Mouse (Mus musculus) embryonic facial prominence, embryonic 12.5 days (tissue): ENCODE measurements around the gene Fahd2a. TPM values are rescaled to one million over a fixed set of nuclear protein-coding genes. Genes with fewer than 3 reads are reported as not detected.

ENCODE experiments used
- ATAC-seq: fragments of 200-750 bp; cut with Nextera tagmentation; 2 replicates; pipeline ENCODE4 v1.8.0; 2017; ENCODE audit not compliant: insufficient number of reproducible peaks, insufficient read depth, low FRiP score, low TSS enrichment
- H3K27ac ChIP-seq: fragments of 300-500 bp; sonication (generic); 2 replicates; pipeline ENCODE4 v1.5.1; 2016; ENCODE audit warnings: mild to moderate bottlenecking
- H3K27me3 ChIP-seq: fragments of 300-500 bp; sonication (generic); 2 replicates; pipeline ENCODE4 v1.6.1; 2016; ENCODE audit warnings: mild to moderate bottlenecking, moderate library complexity
- H3K36me3 ChIP-seq: fragments of 300-500 bp; sonication (generic); 2 replicates; pipeline ENCODE4 v1.6.1; 2016; ENCODE audit warnings: mild to moderate bottlenecking
- H3K4me1 ChIP-seq: fragments of 300-500 bp; sonication (generic); 2 replicates; pipeline ENCODE4 v1.6.1; 2016
- H3K4me2 ChIP-seq: fragments of 300-500 bp; sonication (generic); replicated peaks from 2 replicates; pipeline ENCODE4 v1.6.1; 2016; ENCODE audit warnings: mild to moderate bottlenecking, moderate library complexity
- H3K4me3 ChIP-seq: fragments of 300-500 bp; sonication (generic); 2 replicates; pipeline ENCODE4 v1.5.1; 2016; ENCODE audit warnings: mild to moderate bottlenecking
- H3K9ac ChIP-seq: fragments of 300-500 bp; sonication (generic); 2 replicates; pipeline ENCODE4 v1.6.1; 2016; ENCODE audit warnings: mild to moderate bottlenecking, moderate library complexity
- H3K9me3 ChIP-seq: fragments of 300-500 bp; sonication (generic); 2 replicates; pipeline ENCODE4 v1.6.1; 2016; ENCODE audit warnings: mild to moderate bottlenecking, moderate library complexity
- WGBS: fragments of 180-500 bp; shearing (Covaris S2); methylation state at CpG from one replicate; pipeline ENCODE4 v1.1.7; 2016; 5-methylcytosine and 5-hydroxymethylcytosine counted together
- polyA plus RNA-seq: library from polyadenylated mRNA; unstranded; fragments of >200 nt; fragmentation: Nextera tagmentation; extraction: Ambion mirVana; gene quantifications from 2 replicates; pipeline ENCODE4 v1.2.1, GENCODE M21; 2016

Gene Fahd2a
- 27.5 and 27.7 TPM in 2 replicates for polyA plus RNA-seq

GRCm38 (mm10) chr2:127444055-127444789 lies at the start of gene Fahd2a:
Gene Fahd2a (minus strand): TSS chr2:127444565.
- Histone ChIP-seq H3K36me3 (peaks cover 9% of the 10 kb centered on the region; the same call in 1 of the 2 replicates), H3K4me1 (peaks cover 7% of the 10 kb centered on the region), H3K9ac (peak within 1 kb of the TSS; percentile 74), H3K4me3 (peak within 1 kb of the TSS; percentile 75), H3K27ac (no peak within 1 kb of the TSS), H3K27me3 (no peaks in the 10 kb centered on the region), H3K4me2 (peak within 1 kb of the TSS; percentile 76), H3K9me3 (no peaks in the 10 kb centered on the region)
- peak; percentile 86 for ATAC-seq
- WGBS, result 3% methylated on average over 37 of the region's 37 CpGs

- H3K4me1 ChIP-seq, result peaks cover 28% of the 10 kb centered on the region
- H3K9me3 ChIP-seq, result no peaks in the 10 kb centered on the region
- no peaks in the 10 kb centered on the region for H3K36me3 ChIP-seq
- no peak overlapping the region for H3K9ac ChIP-seq
- peak overlapping the region; percentile 35 for H3K4me2 ChIP-seq
- H3K27me3 ChIP-seq, result peaks cover 66% of the 10 kb centered on the region
- no peak overlapping the region for H3K27ac ChIP-seq
- H3K4me3 ChIP-seq, result peak overlapping the region; percentile 13
- ATAC-seq, result peak; percentile 61
- WGBS, result 9% methylated on average over 19 of the region's 19 CpGs
These were observed 40.3 kb upstream of the Fahd2a start for GRCm38 (mm10) chr2:127484476-127485170.

DNA sequence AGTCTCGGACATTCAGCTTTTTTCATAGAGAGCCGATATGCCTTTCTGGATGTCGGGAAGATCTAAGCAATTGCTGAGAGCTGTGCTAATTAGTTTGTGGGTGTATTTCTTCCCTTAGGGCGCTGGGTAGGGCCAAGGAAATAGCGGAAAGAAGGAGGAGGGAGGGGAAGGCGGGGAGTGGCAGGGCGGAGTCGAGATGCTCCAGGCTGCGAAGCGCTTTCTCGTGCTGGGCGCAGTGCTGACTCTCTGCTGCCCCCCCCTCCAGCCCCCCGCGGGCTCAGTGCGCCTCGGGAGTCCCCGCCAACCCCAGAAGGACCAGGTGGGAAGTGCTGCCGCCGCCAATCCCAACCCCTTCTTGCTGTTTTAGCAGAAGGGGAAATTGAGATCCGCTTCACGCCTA lies 38.6 kb upstream of the Fahd2a start:
- no peaks in the 10 kb centered on the region for H3K36me3 ChIP-seq
- H3K27me3 ChIP-seq, result peaks cover 77% of the 10 kb centered on the region
- peak overlapping the region; percentile 56; the same call in 1 of the 2 replicates for H3K9ac ChIP-seq
- H3K9me3 ChIP-seq, result no peaks in the 10 kb centered on the region
- peaks cover 28% of the 10 kb centered on the region for H3K4me1 ChIP-seq
- peak overlapping the region; percentile 84 for H3K4me2 ChIP-seq
- H3K4me3 ChIP-seq, result peak overlapping the region; percentile 53
- ATAC-seq, result no peak
- WGBS, result under 1% methylated on average over 20 of the region's 21 CpGs
- no peak overlapping the region for H3K27ac ChIP-seq

GRCm38 (mm10) chr2:127482533-127482911 lies 38.2 kb upstream of the Fahd2a start:
- Histone ChIP-seq H3K4me1 (peaks cover 28% of the 10 kb centered on the region), H3K9ac (peak overlapping the region; percentile 56; the same call in 1 of the 2 replicates), H3K4me3 (peak overlapping the region; percentile 53), H3K36me3 (no peaks in the 10 kb centered on the region), H3K9me3 (no peaks in the 10 kb centered on the region), H3K27ac (no peak overlapping the region), H3K27me3 (peaks cover 77% of the 10 kb centered on the region), H3K4me2 (peak overlapping the region; percentile 84)
- 1% methylated on average over 21 of the region's 21 CpGs for WGBS
- ATAC-seq, result peak; percentile 80

GRCm38 (mm10) chr2:127481841-127482532 lies 37.6 kb upstream of the Fahd2a start:
- Histone ChIP-seq H3K36me3 (no peaks in the 10 kb centered on the region), H3K27ac (no peak overlapping the region), H3K9me3 (no peaks in the 10 kb centered on the region), H3K9ac (peak overlapping the region; percentile 56), H3K4me1 (peaks cover 28% of the 10 kb centered on the region), H3K27me3 (peaks cover 75% of the 10 kb centered on the region), H3K4me3 (peak overlapping the region; percentile 53), H3K4me2 (peak overlapping the region; percentile 84)
- ATAC-seq, result peak; percentile 24; the same call in 1 of the 2 replicates
- WGBS, result under 1% methylated on average over 59 of the region's 59 CpGs

- Histone ChIP-seq H3K9ac (no peak overlapping the region), H3K27ac (no peak overlapping the region), H3K36me3 (no peaks in the 10 kb centered on the region), H3K9me3 (no peaks in the 10 kb centered on the region), H3K4me2 (no peak overlapping the region), H3K4me1 (peaks cover 27% of the 10 kb centered on the region), H3K4me3 (no peak overlapping the region), H3K27me3 (peaks cover 62% of the 10 kb centered on the region)
- no peak for ATAC-seq
- WGBS, result 73% methylated on average over 10 of the region's 10 CpGs
These were observed 35.4 kb upstream of the Fahd2a start for GRCm38 (mm10) chr2:127479763-127480162.

- Histone ChIP-seq H3K4me1 (peaks cover 21% of the 10 kb centered on the region), H3K9me3 (no peaks in the 10 kb centered on the region), H3K4me2 (no peak overlapping the region), H3K36me3 (no peaks in the 10 kb centered on the region), H3K9ac (no peak overlapping the region), H3K27ac (no peak overlapping the region), H3K27me3 (peaks cover 57% of the 10 kb centered on the region), H3K4me3 (no peak overlapping the region)
- 70% methylated on average over 4 of the region's 4 CpGs for WGBS
- no peak for ATAC-seq
These were observed 34.8 kb upstream of the Fahd2a start for GRCm38 (mm10) chr2:127479210-127479609.

DNA sequence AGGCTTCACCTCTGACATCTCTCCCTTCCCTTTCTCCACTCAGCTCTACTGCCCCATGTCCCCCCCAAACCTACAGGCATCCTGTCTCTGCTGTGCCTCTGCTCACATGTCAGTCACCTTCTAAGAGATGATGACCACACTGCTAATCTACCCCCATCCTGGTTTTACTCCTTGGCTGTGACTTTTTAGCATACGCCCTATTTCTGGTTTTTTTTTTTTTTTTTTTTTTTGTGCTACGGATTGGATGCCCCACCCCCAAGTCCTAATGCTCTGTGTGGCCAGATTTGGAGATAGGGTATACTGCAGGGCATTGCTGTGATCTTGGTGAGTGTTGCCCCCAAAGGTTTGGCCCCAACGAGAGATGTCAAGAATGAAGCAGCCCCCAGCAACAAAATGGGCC lies 27.9 kb upstream of the Fahd2a start:
- H3K4me1 ChIP-seq, result no peaks in the 10 kb centered on the region
- H3K36me3 ChIP-seq, result no peaks in the 10 kb centered on the region
- no peak overlapping the region for H3K4me2 ChIP-seq
- 71% methylated on average over 3 of the region's 3 CpGs for WGBS
- no peak overlapping the region for H3K27ac ChIP-seq
- no peak overlapping the region for H3K9ac ChIP-seq
- ATAC-seq, result no peak
- no peaks in the 10 kb centered on the region for H3K27me3 ChIP-seq
- no peak overlapping the region for H3K4me3 ChIP-seq
- H3K9me3 ChIP-seq, result no peaks in the 10 kb centered on the region

GRCm38 (mm10) chr2:127471281-127471680 lies 26.9 kb upstream of the Fahd2a start:
- no peak overlapping the region for H3K4me3 ChIP-seq
- no peaks in the 10 kb centered on the region for H3K36me3 ChIP-seq
- no peaks in the 10 kb centered on the region for H3K9me3 ChIP-seq
- no peaks in the 10 kb centered on the region for H3K4me1 ChIP-seq
- H3K9ac ChIP-seq, result no peak overlapping the region
- H3K4me2 ChIP-seq, result no peak overlapping the region
- H3K27ac ChIP-seq, result no peak overlapping the region
- no peak for ATAC-seq
- H3K27me3 ChIP-seq, result no peaks in the 10 kb centered on the region
- 87% methylated on average over 8 of the region's 8 CpGs for WGBS

DNA sequence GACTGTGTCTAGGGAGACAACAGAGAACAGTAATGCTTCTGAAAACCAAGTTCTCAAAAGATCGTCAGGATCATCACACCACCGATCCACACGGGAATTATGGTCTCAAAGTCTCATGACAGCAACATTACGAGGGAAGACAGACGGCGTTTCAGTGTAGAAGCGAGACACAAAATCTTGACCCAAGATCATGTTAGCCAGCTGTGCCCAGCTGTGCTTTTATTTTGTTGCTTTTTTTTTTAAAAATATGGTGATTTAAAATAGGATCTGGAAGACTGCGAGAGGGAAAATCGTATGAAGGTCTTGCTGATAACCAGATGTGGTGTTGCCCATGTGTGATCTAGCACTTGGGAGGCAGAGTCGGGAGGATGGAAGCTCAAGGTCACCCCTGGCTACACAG lies 26.3 kb upstream of the Fahd2a start:
- H3K27ac ChIP-seq, result no peak overlapping the region
- no peaks in the 10 kb centered on the region for H3K36me3 ChIP-seq
- no peak for ATAC-seq
- no peak overlapping the region for H3K4me3 ChIP-seq
- H3K9me3 ChIP-seq, result no peaks in the 10 kb centered on the region
- 90% methylated on average over 10 of the region's 10 CpGs for WGBS
- H3K27me3 ChIP-seq, result 0 out of 2 replicates have a peak, but pooled peaks cover 4% of the 10 kb centered on the region
- no peak overlapping the region for H3K4me2 ChIP-seq
- H3K9ac ChIP-seq, result no peak overlapping the region
- H3K4me1 ChIP-seq, result no peaks in the 10 kb centered on the region

- H3K4me3 ChIP-seq, result no peak overlapping the region
- H3K27ac ChIP-seq, result no peak overlapping the region
- H3K4me2 ChIP-seq, result no peak overlapping the region
- H3K9me3 ChIP-seq, result no peaks in the 10 kb centered on the region
- 75% methylated on average over 5 of the region's 5 CpGs for WGBS
- no peaks in the 10 kb centered on the region for H3K4me1 ChIP-seq
- H3K9ac ChIP-seq, result no peak overlapping the region
- 0 out of 2 replicates have a peak, but pooled peaks cover 4% of the 10 kb centered on the region for H3K27me3 ChIP-seq
- no peaks in the 10 kb centered on the region for H3K36me3 ChIP-seq
- ATAC-seq, result no peak
These were observed 25.8 kb upstream of the Fahd2a start for GRCm38 (mm10) chr2:127470183-127470582.
